In genomic region chr13:22049737-22050440, GRCm38 (mm10) we compare ENCODE assay signal across 8 mouse cellular contexts. TPM values are rescaled to one million over a fixed set of nuclear protein-coding genes. Genes with fewer than 3 reads are reported as not detected.
DNase-seq lines count a peak whose midpoint lies in the region; ATAC-seq and TF ChIP-seq lines count a peak whose summit lies in the region.

No protein-coding gene starts in this region.

- 0 out of 2 replicates have a peak, but pooled peaks have one; percentile 19 for TF ChIP-seq EP300 in ES-Bruce4 (IDR thresholded peaks at IDR 0.05; ENCODE audit: insufficient read depth, low read depth, low read length)

- 1% methylated on average over 14 of the region's 14 CpGs for WGBS in heart, embryonic 11.5 days (ENCODE audit: insufficient replicate concordance)
- WGBS in embryonic facial prominence, embryonic 13.5 days, result 1% methylated on average over 14 of the region's 14 CpGs
- WGBS in intestine, embryonic 16.5 days, result 1% methylated on average over 14 of the region's 14 CpGs
- 1% methylated on average over 14 of the region's 14 CpGs for WGBS in stomach, embryonic 15.5 days

- no peaks in the 10 kb centered on the region for H3K9me3 ChIP-seq in heart, embryonic 11.5 days (replicated peaks; ENCODE audit: control insufficient read depth, low read length)
- no peaks in the 10 kb centered on the region for H3K9me3 ChIP-seq in ES-Bruce4 (replicated peaks; ENCODE audit: control insufficient read depth, insufficient read depth, low read length, poor library complexity, severe bottlenecking)
- H3K9me3 ChIP-seq in embryonic facial prominence, embryonic 13.5 days, result no peaks in the 10 kb centered on the region
- no peaks in the 10 kb centered on the region for H3K9me3 ChIP-seq in intestine, embryonic 16.5 days (ENCODE audit: control insufficient read depth, low read length)
- no peaks in the 10 kb centered on the region for H3K9me3 ChIP-seq in stomach, embryonic 15.5 days

- peak overlapping the region; percentile 74 for H3K4me2 ChIP-seq in heart, embryonic 11.5 days
- peak overlapping the region; percentile 64 for H3K4me2 ChIP-seq in embryonic facial prominence, embryonic 13.5 days
- H3K4me2 ChIP-seq in intestine, embryonic 16.5 days (ENCODE audit: low read depth, low read length), result peak overlapping the region; percentile 56
- peak overlapping the region; percentile 68 for H3K4me2 ChIP-seq in stomach, embryonic 15.5 days

- TF ChIP-seq CTCF in ES-Bruce4 (IDR thresholded peaks at IDR 0.05; ENCODE audit: low read depth, low read length), result no peak

- H3K36me3 ChIP-seq in heart, embryonic 11.5 days (ENCODE audit: control insufficient read depth, insufficient read depth, low read length), result no peaks in the 10 kb centered on the region
- H3K36me3 ChIP-seq in ES-Bruce4 (ENCODE audit: control insufficient read depth, insufficient read depth, low read length, poor library complexity, severe bottlenecking), result no peaks in the 10 kb centered on the region
- no peaks in the 10 kb centered on the region for H3K36me3 ChIP-seq in embryonic facial prominence, embryonic 13.5 days
- no peaks in the 10 kb centered on the region for H3K36me3 ChIP-seq in intestine, embryonic 16.5 days (ENCODE audit: control insufficient read depth, insufficient read depth, low read length)
- no peaks in the 10 kb centered on the region for H3K36me3 ChIP-seq in stomach, embryonic 15.5 days

- peak overlapping the region; percentile 85 for H3K27ac ChIP-seq in heart, embryonic 11.5 days (ENCODE audit: low read depth, low read length)
- H3K27ac ChIP-seq in ES-Bruce4 (ENCODE audit: insufficient read depth, low read length), result no peak overlapping the region
- H3K27ac ChIP-seq in embryonic facial prominence, embryonic 13.5 days, result peak overlapping the region; percentile 89
- H3K27ac ChIP-seq in intestine, embryonic 16.5 days (ENCODE audit: low read length), result peak overlapping the region; percentile 86
- H3K27ac ChIP-seq in stomach, embryonic 15.5 days, result peak overlapping the region; percentile 87

- no peaks in the 10 kb centered on the region for H3K27me3 ChIP-seq in heart, embryonic 11.5 days (ENCODE audit: control insufficient read depth, insufficient read depth, low read length)
- no peaks in the 10 kb centered on the region for H3K27me3 ChIP-seq in ES-Bruce4 (ENCODE audit: control insufficient read depth, insufficient read depth, low read length, poor library complexity, severe bottlenecking)
- H3K27me3 ChIP-seq in embryonic facial prominence, embryonic 13.5 days, result no peaks in the 10 kb centered on the region
- H3K27me3 ChIP-seq in intestine, embryonic 16.5 days (replicated peaks; ENCODE audit: control insufficient read depth, insufficient read depth, low read length), result no peaks in the 10 kb centered on the region
- H3K27me3 ChIP-seq in stomach, embryonic 15.5 days (replicated peaks), result no peaks in the 10 kb centered on the region

- no peak for TF ChIP-seq POLR2A in ES-Bruce4 (IDR thresholded peaks at IDR 0.05; ENCODE audit: insufficient read depth, low read length)

- 0 out of 2 replicates have a peak, but pooled peaks have one; percentile 5 for ATAC-seq in heart, embryonic 11.5 days (replicated peaks; ENCODE audit: insufficient number of reproducible peaks, low FRiP score, low TSS enrichment)
- no peak for ATAC-seq in embryonic facial prominence, embryonic 13.5 days (ENCODE audit: insufficient number of reproducible peaks, insufficient read depth, low FRiP score, low TSS enrichment, low read depth)
- ATAC-seq in intestine, embryonic 16.5 days, result no peak
- ATAC-seq in megakaryocyte progenitor cell, adult 5-6 weeks (replicated peaks; ENCODE audit: poor library complexity), result peak; percentile 32
- no peak for ATAC-seq in stomach, embryonic 15.5 days (ENCODE audit: insufficient read depth, low FRiP score, low read depth)

- no peak for DNase-seq in heart, adult 18-20 months
- no peak for DNase-seq in frontal cortex, postnatal 14 days (ENCODE audit: low spot score in 2 of 2)

- peak overlapping the region; percentile 49; the same call in 1 of the 2 replicates for H3K9ac ChIP-seq in heart, embryonic 11.5 days (ENCODE audit: low read depth, low read length)
- H3K9ac ChIP-seq in ES-Bruce4 (ENCODE audit: low read depth, poor library complexity, severe bottlenecking), result no peak overlapping the region
- peak overlapping the region; percentile 59 for H3K9ac ChIP-seq in embryonic facial prominence, embryonic 13.5 days
- peak overlapping the region; percentile 51 for H3K9ac ChIP-seq in intestine, embryonic 16.5 days (ENCODE audit: low read depth, low read length)
- H3K9ac ChIP-seq in stomach, embryonic 15.5 days, result no peak overlapping the region

- 0 out of 2 replicates have a peak, but pooled peaks cover 3% of the 10 kb centered on the region for H3K4me1 ChIP-seq in heart, embryonic 11.5 days (ENCODE audit: control insufficient read depth, insufficient read depth, low read length)
- H3K4me1 ChIP-seq in ES-Bruce4 (ENCODE audit: control insufficient read depth, insufficient read depth, low read length), result peaks cover 1% of the 10 kb centered on the region
- peaks cover 9% of the 10 kb centered on the region for H3K4me1 ChIP-seq in embryonic facial prominence, embryonic 13.5 days
- H3K4me1 ChIP-seq in intestine, embryonic 16.5 days (ENCODE audit: control insufficient read depth, insufficient read depth, low read length), result 0 out of 2 replicates have a peak, but pooled peaks cover 2% of the 10 kb centered on the region
- no peaks in the 10 kb centered on the region for H3K4me1 ChIP-seq in stomach, embryonic 15.5 days

- H3K4me3 ChIP-seq in heart, embryonic 11.5 days (ENCODE audit: low read depth, low read length), result peak overlapping the region; percentile 60
- H3K4me3 ChIP-seq in ES-Bruce4 (ENCODE audit: low read depth, low read length), result no peak overlapping the region
- peak overlapping the region; percentile 54 for H3K4me3 ChIP-seq in embryonic facial prominence, embryonic 13.5 days
- peak overlapping the region; percentile 58 for H3K4me3 ChIP-seq in intestine, embryonic 16.5 days (ENCODE audit: low read length)
- H3K4me3 ChIP-seq in stomach, embryonic 15.5 days (replicated peaks), result peak overlapping the region; percentile 53

RNA-seq across cellular contexts. Expression of gene Hist1h2bj, which starts 6.9 kb away (rescaled TPM):
- 2.7 and 7.5 TPM in 2 replicates for polyA plus RNA-seq in heart, embryonic 11.5 days (2014; fragmentation: Nextera tagmentation; extraction: Ambion mirVana)
- total RNA-seq in heart, adult 18-20 months (2021), result 1 to 10 TPM; 2.8 to 6.2 TPM
- polyA plus RNA-seq in ES-Bruce4 (2011; ENCODE audit: insufficient read depth, insufficient read length, low read depth, missing spikeins), result 14.6 and 19.9 TPM in 2 replicates
- polyA plus RNA-seq in embryonic facial prominence, embryonic 13.5 days (2015; fragmentation: Nextera tagmentation; extraction: Ambion mirVana), result 12.2 and 14.3 TPM in 2 replicates
- 4.7 and 7.7 TPM in 2 replicates for polyA plus RNA-seq in intestine, embryonic 16.5 days (2015; fragmentation: Nextera tagmentation; extraction: Ambion mirVana)
- total RNA-seq in megakaryocyte progenitor cell, adult 5-6 weeks (2015), result 66.7 and 68.0 TPM in 2 replicates
- total RNA-seq in megakaryocyte progenitor cell, adult 5-6 weeks (2017), result 642 and 843 TPM in 2 replicates
- polyA plus RNA-seq in stomach, embryonic 15.5 days (2015; fragmentation: Nextera tagmentation; extraction: Ambion mirVana), result 7.8 and 8.5 TPM in 2 replicates

RNA-seq across cellular contexts. Expression of gene Hist1h2ag, which starts 7.1 kb away (rescaled TPM):
- 12.3 and 19.7 TPM in 2 replicates for polyA plus RNA-seq in heart, embryonic 11.5 days (2014; fragmentation: Nextera tagmentation; extraction: Ambion mirVana)
- total RNA-seq in heart, adult 18-20 months (2021), result 10 to 100 TPM in 1 of 2 experiments, 1 to 10 TPM in 1; 7.7 to 10.8 TPM
- polyA plus RNA-seq in ES-Bruce4 (2011; ENCODE audit: insufficient read depth, insufficient read length, low read depth, missing spikeins), result 6.3 and 7.9 TPM in 2 replicates
- 78.1 and 82.3 TPM in 2 replicates for polyA plus RNA-seq in embryonic facial prominence, embryonic 13.5 days (2015; fragmentation: Nextera tagmentation; extraction: Ambion mirVana)
- polyA plus RNA-seq in intestine, embryonic 16.5 days (2015; fragmentation: Nextera tagmentation; extraction: Ambion mirVana), result 17.4 and 30.0 TPM in 2 replicates
- 21.6 and 36.7 TPM in 2 replicates for total RNA-seq in megakaryocyte progenitor cell, adult 5-6 weeks (2015)
- total RNA-seq in megakaryocyte progenitor cell, adult 5-6 weeks (2017), result 1,156 and 1,370 TPM in 2 replicates
- 36.1 and 42.9 TPM in 2 replicates for polyA plus RNA-seq in stomach, embryonic 15.5 days (2015; fragmentation: Nextera tagmentation; extraction: Ambion mirVana)

RNA-seq across cellular contexts. Expression of gene Hist1h4i, which starts 8.7 kb away (rescaled TPM):
- 12.1 and 15.7 TPM in 2 replicates for polyA plus RNA-seq in heart, embryonic 11.5 days (2014; fragmentation: Nextera tagmentation; extraction: Ambion mirVana)
- total RNA-seq in heart, adult 18-20 months (2021), result 10 to 100 TPM; 15.0 to 20.2 TPM
- polyA plus RNA-seq in ES-Bruce4 (2011; ENCODE audit: insufficient read depth, insufficient read length, low read depth, missing spikeins), result 5.6 and 6.5 TPM in 2 replicates
- 26.0 and 31.3 TPM in 2 replicates for polyA plus RNA-seq in embryonic facial prominence, embryonic 13.5 days (2015; fragmentation: Nextera tagmentation; extraction: Ambion mirVana)
- 18.8 and 22.0 TPM in 2 replicates for polyA plus RNA-seq in intestine, embryonic 16.5 days (2015; fragmentation: Nextera tagmentation; extraction: Ambion mirVana)
- total RNA-seq in megakaryocyte progenitor cell, adult 5-6 weeks (2015), result 38.4 and 42.3 TPM in 2 replicates
- 83.0 and 89.0 TPM in 2 replicates for total RNA-seq in megakaryocyte progenitor cell, adult 5-6 weeks (2017)
- polyA plus RNA-seq in stomach, embryonic 15.5 days (2015; fragmentation: Nextera tagmentation; extraction: Ambion mirVana), result 19.1 and 19.3 TPM in 2 replicates

RNA-seq across cellular contexts. Expression of gene Hist1h2bk, which starts 14.2 kb away (rescaled TPM):
- 2.2 and 3.9 TPM in 2 replicates for polyA plus RNA-seq in heart, embryonic 11.5 days (2014; fragmentation: Nextera tagmentation; extraction: Ambion mirVana)
- total RNA-seq in heart, adult 18-20 months (2021), result 10 to 100 TPM; 15.2 to 16.5 TPM
- polyA plus RNA-seq in ES-Bruce4 (2011; ENCODE audit: insufficient read depth, insufficient read length, low read depth, missing spikeins), result 54.4 and 58.6 TPM in 2 replicates
- polyA plus RNA-seq in embryonic facial prominence, embryonic 13.5 days (2015; fragmentation: Nextera tagmentation; extraction: Ambion mirVana), result 9.5 and 15.3 TPM in 2 replicates
- polyA plus RNA-seq in intestine, embryonic 16.5 days (2015; fragmentation: Nextera tagmentation; extraction: Ambion mirVana), result 1.8 and 2.9 TPM in 2 replicates
- total RNA-seq in megakaryocyte progenitor cell, adult 5-6 weeks (2015), result 65.4 and 83.1 TPM in 2 replicates
- total RNA-seq in megakaryocyte progenitor cell, adult 5-6 weeks (2017), result 1,827 and 2,239 TPM in 2 replicates
- 4.6 and 5.5 TPM in 2 replicates for polyA plus RNA-seq in stomach, embryonic 15.5 days (2015; fragmentation: Nextera tagmentation; extraction: Ambion mirVana)

RNA-seq across cellular contexts. Expression of gene Hist1h2ah, which starts 14.5 kb away (rescaled TPM):
- polyA plus RNA-seq in heart, embryonic 11.5 days (2014; fragmentation: Nextera tagmentation; extraction: Ambion mirVana), result 10.1 TPM in 1 of 2 replicates, not detected in the other
- 10 to 100 TPM; 10.9 to 12.6 TPM for total RNA-seq in heart, adult 18-20 months (2021)
- polyA plus RNA-seq in ES-Bruce4 (2011; ENCODE audit: insufficient read depth, insufficient read length, low read depth, missing spikeins), result 13.0 and 17.2 TPM in 2 replicates
- 5.2 and 5.4 TPM in 2 replicates for polyA plus RNA-seq in embryonic facial prominence, embryonic 13.5 days (2015; fragmentation: Nextera tagmentation; extraction: Ambion mirVana)
- polyA plus RNA-seq in intestine, embryonic 16.5 days (2015; fragmentation: Nextera tagmentation; extraction: Ambion mirVana), result 4.6 and 5.1 TPM in 2 replicates
- total RNA-seq in megakaryocyte progenitor cell, adult 5-6 weeks (2015), result 1.9 and 2.2 TPM in 2 replicates
- total RNA-seq in megakaryocyte progenitor cell, adult 5-6 weeks (2017), result 923 and 1,838 TPM in 2 replicates
- polyA plus RNA-seq in stomach, embryonic 15.5 days (2015; fragmentation: Nextera tagmentation; extraction: Ambion mirVana), result 4.9 and 13.3 TPM in 2 replicates

Comparison
In these comparisons a context has a peak if more than half of its experiments do, and no peak if none do; other contexts are left out.
1. ATAC-seq: peak in heart, embryonic 11.5 days (single experiment) and megakaryocyte progenitor cell, adult 5-6 weeks (single experiment); none in embryonic facial prominence, embryonic 13.5 days (single experiment), intestine, embryonic 16.5 days (single experiment) and stomach, embryonic 15.5 days (single experiment).
2. H3K9ac ChIP-seq: peak in heart, embryonic 11.5 days (single experiment), embryonic facial prominence, embryonic 13.5 days (single experiment) and intestine, embryonic 16.5 days (single experiment); none in ES-Bruce4 (single experiment) and stomach, embryonic 15.5 days (single experiment).
3. Peak in every context shown above with its lines, with median percentiles within 50 percentile points of each other: H3K4me2 ChIP-seq.